Mouse (Mus musculus) embryonic facial prominence, embryonic 12.5 days (tissue): ENCODE data around the gene P2ry13. TPM values are rescaled to one million over a fixed set of nuclear protein-coding genes. Genes with fewer than 3 reads are reported as not detected.

Experiments used
- ATAC-seq: fragments of 200-750 bp; cut with Nextera tagmentation; 2 replicates; pipeline ENCODE4 v1.8.0; 2017; ENCODE audit not compliant: insufficient number of reproducible peaks, insufficient read depth, low FRiP score, low TSS enrichment
- H3K27ac ChIP-seq: fragments of 300-500 bp; sonication (generic); 2 replicates; pipeline ENCODE4 v1.5.1; 2016; ENCODE audit warnings: mild to moderate bottlenecking
- H3K27me3 ChIP-seq: fragments of 300-500 bp; sonication (generic); 2 replicates; pipeline ENCODE4 v1.6.1; 2016; ENCODE audit warnings: mild to moderate bottlenecking, moderate library complexity
- H3K36me3 ChIP-seq: fragments of 300-500 bp; sonication (generic); 2 replicates; pipeline ENCODE4 v1.6.1; 2016; ENCODE audit warnings: mild to moderate bottlenecking
- H3K4me1 ChIP-seq: fragments of 300-500 bp; sonication (generic); 2 replicates; pipeline ENCODE4 v1.6.1; 2016
- H3K4me2 ChIP-seq: fragments of 300-500 bp; sonication (generic); replicated peaks from 2 replicates; pipeline ENCODE4 v1.6.1; 2016; ENCODE audit warnings: mild to moderate bottlenecking, moderate library complexity
- H3K4me3 ChIP-seq: fragments of 300-500 bp; sonication (generic); 2 replicates; pipeline ENCODE4 v1.5.1; 2016; ENCODE audit warnings: mild to moderate bottlenecking
- H3K9ac ChIP-seq: fragments of 300-500 bp; sonication (generic); 2 replicates; pipeline ENCODE4 v1.6.1; 2016; ENCODE audit warnings: mild to moderate bottlenecking, moderate library complexity
- H3K9me3 ChIP-seq: fragments of 300-500 bp; sonication (generic); 2 replicates; pipeline ENCODE4 v1.6.1; 2016; ENCODE audit warnings: mild to moderate bottlenecking, moderate library complexity
- WGBS: fragments of 180-500 bp; shearing (Covaris S2); methylation state at CpG from one replicate; pipeline ENCODE4 v1.1.7; 2016; 5-methylcytosine and 5-hydroxymethylcytosine counted together
- polyA plus RNA-seq: library from polyadenylated mRNA; unstranded; fragments of >200 nt; fragmentation: Nextera tagmentation; extraction: Ambion mirVana; gene quantifications from 2 replicates; pipeline ENCODE4 v1.2.1, GENCODE M21; 2016

P2ry13 gene
- polyA plus RNA-seq, 1 experiment from 2014 or later = 0.74 TPM

DNA sequence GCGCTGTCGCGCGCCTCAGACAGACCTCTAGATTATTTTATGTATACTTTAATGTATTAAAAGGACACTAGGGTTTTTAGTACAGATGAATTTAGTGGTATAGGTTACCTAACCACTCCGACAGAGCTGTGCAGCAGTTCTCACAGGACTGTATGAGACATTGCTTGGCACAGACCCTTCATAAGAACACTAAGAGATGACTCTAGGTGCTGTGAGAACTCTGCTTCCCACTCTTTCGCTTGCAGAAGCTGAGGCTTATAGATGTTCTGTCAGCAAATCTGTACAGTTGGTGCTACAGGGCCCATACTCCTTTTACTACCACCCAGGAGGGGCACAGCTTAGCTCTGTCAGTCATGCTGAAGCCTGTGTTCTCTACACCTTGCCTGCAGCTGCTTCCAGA lies 19.0 kb downstream of the P2ry13 start:
- Histone ChIP-seq H3K9ac (no peak overlapping the region), H3K9me3 (no peaks in the 10 kb centered on the region), H3K27ac (no peak overlapping the region), H3K36me3 (no peaks in the 10 kb centered on the region), H3K4me2 (no peak overlapping the region), H3K27me3 (no peaks in the 10 kb centered on the region), H3K4me3 (no peak overlapping the region), H3K4me1 (no peaks in the 10 kb centered on the region)
- 95% methylated on average over 6 of the region's 6 CpGs for WGBS
- no peak for ATAC-seq

DNA sequence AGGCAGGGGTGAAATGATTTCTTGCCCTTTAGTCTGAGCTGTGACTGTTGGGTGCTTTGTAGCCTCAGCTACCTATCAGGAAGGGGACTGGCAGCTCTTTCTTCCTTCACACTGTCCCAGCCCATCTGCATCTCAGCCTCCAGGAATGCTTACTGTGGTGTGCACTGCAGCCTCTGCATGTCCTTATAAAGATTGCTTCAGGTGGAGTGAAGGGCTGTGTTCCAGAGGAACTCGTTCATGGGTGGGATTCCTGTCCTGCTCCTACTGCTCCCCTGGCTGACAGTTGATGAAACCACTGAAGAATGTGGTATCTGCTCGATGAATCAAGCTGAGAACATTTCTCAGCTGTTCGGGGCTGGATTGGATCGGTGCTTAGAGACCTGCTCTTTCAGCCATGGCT lies 23.3 kb downstream of the P2ry13 start:
- Histone ChIP-seq H3K9ac (no peak overlapping the region), H3K27me3 (no peaks in the 10 kb centered on the region), H3K36me3 (no peaks in the 10 kb centered on the region), H3K4me3 (no peak overlapping the region), H3K4me2 (no peak overlapping the region), H3K9me3 (no peaks in the 10 kb centered on the region), H3K27ac (no peak overlapping the region), H3K4me1 (no peaks in the 10 kb centered on the region)
- WGBS = 81% methylated on average over 4 of the region's 4 CpGs
- ATAC-seq = no peak

DNA sequence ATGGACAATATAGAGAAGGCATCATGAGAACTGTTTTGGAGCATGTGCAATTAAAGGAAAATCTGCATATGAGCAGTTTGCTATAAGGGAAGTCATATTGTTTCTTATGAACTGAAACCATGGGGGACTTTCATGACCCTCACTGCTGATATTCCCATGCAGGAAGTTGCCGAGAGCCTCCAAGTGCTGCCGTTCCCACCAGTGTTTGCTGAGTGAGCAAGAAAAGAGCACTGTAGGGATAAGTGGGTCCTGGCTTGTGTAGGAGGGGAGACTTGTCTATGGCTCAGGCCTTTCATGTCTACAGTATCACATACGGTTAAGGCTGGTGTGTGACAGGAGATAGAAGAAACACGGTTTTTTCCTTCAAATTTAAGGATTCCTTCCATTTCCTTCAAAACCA lies 25.0 kb downstream of the P2ry13 start:
- no peak overlapping the region for H3K9ac ChIP-seq
- H3K36me3 ChIP-seq = no peaks in the 10 kb centered on the region
- no peaks in the 10 kb centered on the region for H3K4me1 ChIP-seq
- no peak overlapping the region for H3K27ac ChIP-seq
- 87% methylated on average over 4 of the region's 4 CpGs for WGBS
- H3K27me3 ChIP-seq = no peaks in the 10 kb centered on the region
- H3K4me2 ChIP-seq = no peak overlapping the region
- ATAC-seq = no peak
- H3K9me3 ChIP-seq = no peaks in the 10 kb centered on the region
- H3K4me3 ChIP-seq = no peak overlapping the region

DNA sequence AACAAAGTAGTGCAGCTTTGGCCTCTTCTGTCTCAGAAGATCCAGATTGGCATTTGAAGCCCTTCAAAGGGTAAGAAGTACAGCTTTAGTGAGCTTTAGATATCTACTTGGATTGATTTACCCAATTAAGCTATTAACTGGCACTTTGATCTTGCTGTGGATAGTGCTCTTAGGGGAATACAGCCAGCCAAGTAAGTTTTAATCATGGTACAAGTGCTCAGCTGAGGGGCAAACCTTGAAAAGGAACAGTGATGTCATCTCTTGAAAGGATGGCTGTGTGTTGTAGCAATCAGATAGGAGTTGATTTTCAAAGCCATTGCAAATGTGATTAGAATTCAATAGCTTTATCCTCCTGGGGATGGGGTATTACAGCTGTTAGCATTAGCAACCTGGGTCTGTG lies 28.6 kb downstream of the P2ry13 start:
- Histone ChIP-seq H3K9me3 (no peaks in the 10 kb centered on the region), H3K4me2 (no peak overlapping the region), H3K27ac (no peak overlapping the region), H3K36me3 (no peaks in the 10 kb centered on the region), H3K4me3 (no peak overlapping the region), H3K4me1 (no peaks in the 10 kb centered on the region), H3K27me3 (no peaks in the 10 kb centered on the region), H3K9ac (no peak overlapping the region)
- no peak for ATAC-seq

DNA sequence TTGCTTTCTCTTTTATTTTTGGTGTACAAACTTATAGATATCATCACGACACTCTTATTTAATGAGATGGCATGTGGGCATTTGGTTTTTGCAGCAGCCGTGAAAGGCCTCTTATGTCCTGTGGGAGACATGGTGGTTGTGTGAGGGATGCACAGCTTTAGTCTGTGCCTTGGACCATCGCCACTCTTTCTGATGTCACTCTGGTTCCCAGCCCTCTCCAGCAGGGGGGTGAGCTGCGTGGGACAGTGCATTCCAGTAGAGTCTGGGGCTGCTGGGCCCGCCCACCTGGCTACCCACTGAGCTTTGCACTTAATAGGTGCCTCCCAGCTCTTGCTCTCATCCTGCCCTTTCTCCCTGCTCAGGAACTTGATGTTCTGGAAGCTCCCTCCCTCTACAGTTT lies 29.5 kb downstream of the P2ry13 start:
- H3K27me3 ChIP-seq = no peaks in the 10 kb centered on the region
- no peaks in the 10 kb centered on the region for H3K36me3 ChIP-seq
- ATAC-seq = no peak
- H3K4me3 ChIP-seq = no peak overlapping the region
- 71% methylated on average over 5 of the region's 5 CpGs for WGBS
- no peak overlapping the region for H3K4me2 ChIP-seq
- no peak overlapping the region for H3K9ac ChIP-seq
- H3K27ac ChIP-seq = no peak overlapping the region
- H3K4me1 ChIP-seq = no peaks in the 10 kb centered on the region
- H3K9me3 ChIP-seq = no peaks in the 10 kb centered on the region

DNA sequence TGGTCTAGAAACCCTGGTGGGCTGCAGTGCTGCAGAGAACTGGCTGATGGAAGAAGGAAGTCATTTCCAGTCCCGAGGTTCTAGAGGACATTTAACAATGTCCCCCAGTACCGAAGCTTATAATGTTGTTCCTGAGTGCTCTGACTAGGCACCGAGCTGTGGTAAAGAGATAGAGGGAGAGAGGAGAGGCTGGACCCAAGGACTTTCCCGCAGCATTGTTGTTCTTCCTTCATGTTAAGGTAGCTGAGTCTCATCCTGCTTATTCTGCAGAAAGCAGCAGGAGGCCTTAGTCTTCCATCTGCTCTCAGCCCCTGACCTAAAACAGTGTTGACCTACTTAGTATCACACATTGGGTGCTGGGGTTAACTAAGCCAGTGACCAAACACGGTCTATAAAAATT lies 33.8 kb downstream of the P2ry13 start:
- Histone ChIP-seq H3K4me1 (no peaks in the 10 kb centered on the region), H3K9me3 (no peaks in the 10 kb centered on the region), H3K27ac (no peak overlapping the region), H3K27me3 (no peaks in the 10 kb centered on the region), H3K4me2 (no peak overlapping the region), H3K36me3 (no peaks in the 10 kb centered on the region), H3K4me3 (no peak overlapping the region), H3K9ac (no peak overlapping the region)
- ATAC-seq = no peak
- 80% methylated on average over 5 of the region's 5 CpGs for WGBS

DNA sequence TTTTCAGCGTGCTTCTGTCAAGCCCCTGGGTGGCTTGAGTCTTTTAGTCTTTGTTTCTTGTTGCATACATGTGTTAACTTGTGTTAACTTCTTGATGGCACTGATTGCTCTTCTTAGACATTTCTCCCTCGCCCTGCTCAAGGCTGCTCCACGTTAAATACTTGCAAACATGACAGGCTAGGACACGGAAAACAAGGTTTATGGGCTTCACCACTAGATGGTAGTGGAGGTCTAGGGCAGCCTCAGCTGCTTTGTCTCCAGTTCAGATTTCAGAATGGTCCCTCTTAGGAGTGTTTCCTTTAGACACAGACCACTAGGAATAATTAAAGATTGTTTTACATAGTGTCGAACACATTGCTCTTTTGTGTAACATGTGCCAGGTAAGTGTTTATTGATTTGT lies 35.4 kb downstream of the P2ry13 start:
- Histone ChIP-seq H3K9ac (no peak overlapping the region), H3K36me3 (no peaks in the 10 kb centered on the region), H3K4me1 (0 out of 2 replicates have a peak, but pooled peaks cover 4% of the 10 kb centered on the region), H3K27me3 (no peaks in the 10 kb centered on the region), H3K4me2 (no peak overlapping the region), H3K27ac (no peak overlapping the region), H3K9me3 (no peaks in the 10 kb centered on the region), H3K4me3 (no peak overlapping the region)
- WGBS = 29% methylated on average over 5 of the region's 5 CpGs
- ATAC-seq = no peak

DNA sequence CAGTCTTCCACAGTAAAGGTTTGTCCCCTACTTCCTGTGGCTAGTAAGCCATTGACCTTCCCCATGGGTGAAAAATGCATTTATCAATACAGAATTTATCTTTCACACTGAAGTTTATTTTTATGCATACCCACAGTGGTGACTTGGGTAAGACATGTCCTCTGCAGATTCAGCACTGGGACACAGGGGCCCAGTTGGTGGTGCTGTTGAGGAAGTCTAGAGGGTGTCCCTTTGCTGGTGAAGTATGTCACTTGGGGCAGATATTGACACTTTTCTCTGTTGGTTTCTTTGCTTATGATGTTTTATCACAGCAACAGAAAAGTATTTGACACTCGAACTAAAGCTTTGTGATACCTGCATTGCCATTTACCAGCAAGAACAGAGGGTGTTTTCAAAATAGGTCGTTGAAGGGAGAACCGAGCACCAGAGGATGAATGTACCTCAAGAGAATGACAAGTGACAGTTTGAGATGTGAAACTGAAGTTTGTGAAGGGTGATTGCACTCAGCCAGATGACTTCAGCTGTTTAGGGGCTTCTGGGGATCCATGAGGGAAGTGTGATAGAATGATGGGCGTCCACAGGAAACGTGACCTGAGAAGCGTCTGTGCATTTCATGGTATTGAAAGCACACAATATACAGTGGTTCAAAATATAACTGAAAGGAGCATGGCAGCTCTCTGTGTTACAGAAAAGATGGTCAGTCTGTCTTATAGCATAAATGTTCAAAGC lies 36.1 kb downstream of the P2ry13 start:
- no peaks in the 10 kb centered on the region for H3K36me3 ChIP-seq
- no peaks in the 10 kb centered on the region for H3K27me3 ChIP-seq
- no peak for ATAC-seq
- no peak overlapping the region for H3K4me3 ChIP-seq
- H3K9ac ChIP-seq = no peak overlapping the region
- H3K4me2 ChIP-seq = no peak overlapping the region
- WGBS = 72% methylated on average over 6 of the region's 6 CpGs
- H3K9me3 ChIP-seq = no peaks in the 10 kb centered on the region
- H3K27ac ChIP-seq = no peak overlapping the region
- H3K4me1 ChIP-seq = 0 out of 2 replicates have a peak, but pooled peaks cover 8% of the 10 kb centered on the region

DNA sequence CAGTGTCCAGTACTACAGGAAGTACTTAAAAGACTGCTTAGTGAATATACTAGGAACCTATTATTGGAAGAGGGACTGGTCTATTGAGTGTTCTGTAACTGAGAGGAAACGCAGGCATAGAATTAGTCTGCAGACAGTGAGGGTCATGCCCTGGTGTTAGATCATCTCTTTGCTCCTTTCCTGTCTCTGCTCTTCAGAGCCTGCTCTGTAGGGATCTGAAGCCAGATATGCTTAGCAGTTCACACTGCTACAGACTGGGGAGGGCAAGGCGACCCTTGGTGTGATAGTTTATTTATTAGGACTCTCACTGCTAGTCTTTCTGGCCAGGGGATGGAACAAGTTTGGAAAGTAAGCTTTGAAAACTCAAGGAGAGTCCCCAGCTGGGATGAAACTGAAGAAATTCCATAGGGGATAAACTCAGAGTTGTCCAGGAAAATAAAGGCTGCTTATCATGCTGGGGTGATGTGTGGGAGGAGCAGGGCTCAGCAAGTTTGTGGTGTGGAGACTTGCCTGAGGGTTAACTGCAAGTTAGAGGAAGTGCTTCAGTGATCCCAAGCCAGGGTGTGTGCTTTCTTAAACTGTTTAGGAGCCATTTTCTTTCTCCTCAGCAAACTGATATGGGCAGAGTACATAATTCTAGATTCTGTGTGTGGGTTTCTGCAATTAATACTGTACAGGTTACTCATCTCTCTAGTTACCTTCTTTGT lies 40.6 kb downstream of the P2ry13 start:
- Histone ChIP-seq H3K36me3 (no peaks in the 10 kb centered on the region), H3K4me2 (no peak overlapping the region), H3K27ac (no peak overlapping the region), H3K4me3 (no peak overlapping the region), H3K9me3 (no peaks in the 10 kb centered on the region), H3K9ac (no peak overlapping the region), H3K27me3 (no peaks in the 10 kb centered on the region), H3K4me1 (0 out of 2 replicates have a peak, but pooled peaks cover 8% of the 10 kb centered on the region)
- ATAC-seq = no peak
- WGBS = 42% methylated on average over 2 of the region's 2 CpGs

DNA sequence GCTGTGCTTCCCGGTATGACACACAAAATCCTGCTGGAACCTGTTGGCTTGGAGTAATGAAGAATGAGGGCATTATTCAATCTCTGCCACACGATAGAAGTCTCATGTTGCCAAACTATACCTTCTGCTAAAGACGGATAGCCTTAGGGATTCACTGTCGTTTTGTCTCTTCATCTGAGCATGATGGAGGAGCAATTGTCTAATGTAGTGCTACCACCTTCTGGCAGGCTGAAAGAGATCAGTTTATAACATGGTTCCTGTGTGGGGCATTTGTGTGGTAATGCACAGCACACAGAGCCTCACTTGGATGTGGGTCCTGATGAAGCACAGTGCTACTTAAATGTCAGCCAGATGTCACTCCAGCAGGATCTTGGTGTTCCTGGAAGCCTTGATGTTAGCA lies 41.5 kb downstream of the P2ry13 start:
- H3K9me3 ChIP-seq = no peaks in the 10 kb centered on the region
- H3K4me3 ChIP-seq = no peak overlapping the region
- H3K36me3 ChIP-seq = no peaks in the 10 kb centered on the region
- 59% methylated on average over 4 of the region's 4 CpGs for WGBS
- no peak overlapping the region for H3K9ac ChIP-seq
- no peaks in the 10 kb centered on the region for H3K27me3 ChIP-seq
- H3K4me2 ChIP-seq = no peak overlapping the region
- H3K27ac ChIP-seq = no peak overlapping the region
- 0 out of 2 replicates have a peak, but pooled peaks cover 8% of the 10 kb centered on the region for H3K4me1 ChIP-seq
- no peak for ATAC-seq

DNA sequence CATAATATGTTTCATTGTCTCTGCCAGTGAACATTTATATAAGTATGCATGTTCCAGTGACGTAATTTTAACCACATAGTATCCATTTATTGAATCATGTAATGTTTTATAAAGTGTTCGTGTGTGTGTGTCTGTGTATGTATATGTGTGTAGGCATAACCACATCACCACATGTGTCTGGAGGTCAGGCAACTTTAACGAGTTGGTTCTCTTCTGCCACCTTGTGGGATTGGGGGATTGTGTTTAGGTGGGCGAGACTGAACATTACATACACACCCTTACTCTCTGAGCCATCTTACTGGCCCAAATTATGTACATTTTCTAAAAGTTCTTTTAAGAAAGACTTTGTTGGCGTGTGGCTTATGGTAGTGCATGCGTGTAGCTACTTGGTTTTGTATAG lies 42.2 kb downstream of the P2ry13 start:
- H3K4me1 ChIP-seq = 0 out of 2 replicates have a peak, but pooled peaks cover 8% of the 10 kb centered on the region
- H3K9ac ChIP-seq = no peak overlapping the region
- no peak overlapping the region for H3K27ac ChIP-seq
- ATAC-seq = no peak
- H3K4me2 ChIP-seq = no peak overlapping the region
- WGBS = 91% methylated on average over 6 of the region's 6 CpGs
- no peaks in the 10 kb centered on the region for H3K27me3 ChIP-seq
- no peak overlapping the region for H3K4me3 ChIP-seq
- H3K36me3 ChIP-seq = no peaks in the 10 kb centered on the region
- H3K9me3 ChIP-seq = no peaks in the 10 kb centered on the region

DNA sequence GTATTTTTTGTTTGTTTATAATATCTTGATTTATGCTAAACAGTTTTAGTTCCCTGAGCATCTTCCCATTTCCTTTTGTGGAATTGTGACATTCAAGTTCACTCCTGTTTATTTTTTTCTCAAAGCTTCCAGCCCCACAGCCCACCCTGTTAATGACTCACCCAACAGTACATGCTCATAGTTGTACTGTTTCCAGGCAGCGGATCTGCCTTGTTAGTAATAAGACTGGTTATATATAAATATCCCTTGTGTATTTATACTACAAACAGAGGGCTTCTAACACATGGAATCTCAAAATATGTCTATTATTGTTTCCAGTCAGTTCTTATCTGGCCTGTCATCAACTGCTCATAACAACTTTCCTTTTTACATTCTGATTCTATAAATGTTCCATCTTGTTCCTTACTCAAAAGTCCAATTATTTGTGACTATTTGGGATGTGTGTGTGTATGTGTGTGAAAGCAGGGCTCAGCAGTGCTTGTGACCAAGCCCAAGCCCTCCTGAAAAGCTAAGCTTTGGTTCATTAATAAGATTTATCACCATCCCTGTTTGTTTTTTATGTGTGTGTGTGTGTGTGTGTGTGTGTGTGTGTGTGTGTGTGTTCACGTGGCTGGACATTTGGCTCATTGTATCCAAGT lies 43.1 kb downstream of the P2ry13 start:
- Histone ChIP-seq H3K9ac (no peak overlapping the region), H3K9me3 (no peaks in the 10 kb centered on the region), H3K36me3 (no peaks in the 10 kb centered on the region), H3K4me2 (no peak overlapping the region), H3K4me1 (0 out of 2 replicates have a peak, but pooled peaks cover 8% of the 10 kb centered on the region), H3K27me3 (no peaks in the 10 kb centered on the region), H3K27ac (no peak overlapping the region), H3K4me3 (no peak overlapping the region)
- ATAC-seq = no peak
- 78% methylated on average over 2 of the region's 2 CpGs for whole genome bisulfite sequencing
